Mouse (Mus musculus) thymus, adult 18-20 months (tissue): ENCODE measurements around the gene Chrnb1.

Experiments
- DNase-seq, 2 experiments: peaks; one replicate each; pipeline ENCODE4 v3.0.0; 2022; ENCODE audit warnings: mixed read lengths in 2 of 2

The Chrnb1 gene

DNA sequence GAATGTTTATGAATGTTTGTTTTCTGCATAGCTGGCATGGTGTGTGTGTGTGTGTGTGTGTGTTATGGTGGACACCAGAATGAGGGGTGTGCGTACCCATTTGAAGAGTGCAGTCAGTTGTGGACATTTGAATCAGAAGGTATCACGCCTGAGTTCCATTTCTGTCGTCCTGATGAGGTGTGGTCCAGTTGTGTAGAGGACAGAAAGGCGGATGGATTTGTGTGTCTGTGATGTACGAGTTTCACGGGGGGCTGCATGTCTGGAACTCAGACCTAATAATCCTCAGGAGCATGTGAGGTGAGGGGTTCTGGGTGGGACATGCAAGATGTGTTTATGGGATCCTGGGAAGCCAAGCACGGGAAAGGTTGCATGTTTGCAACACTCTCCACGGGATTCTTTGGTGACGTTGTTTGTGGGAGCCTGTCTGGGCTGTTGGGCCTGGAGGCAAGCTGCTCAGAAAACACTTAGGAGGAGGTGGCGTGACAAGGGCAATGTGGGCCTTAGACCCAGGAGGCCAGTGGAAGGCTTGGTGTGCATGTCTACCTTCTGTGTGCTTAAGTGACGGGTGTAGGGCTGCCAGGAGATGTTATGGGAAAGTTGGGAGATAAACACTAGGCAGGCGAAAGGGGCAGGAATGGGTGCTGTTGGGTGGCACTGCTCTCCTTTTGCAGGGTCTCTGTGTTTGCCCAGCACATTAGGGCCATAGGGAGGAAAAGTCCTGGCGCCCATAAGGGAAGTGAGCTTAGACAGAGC lies 28.7 kb downstream of the Chrnb1 start:
- DNase-seq = no peak

DNA sequence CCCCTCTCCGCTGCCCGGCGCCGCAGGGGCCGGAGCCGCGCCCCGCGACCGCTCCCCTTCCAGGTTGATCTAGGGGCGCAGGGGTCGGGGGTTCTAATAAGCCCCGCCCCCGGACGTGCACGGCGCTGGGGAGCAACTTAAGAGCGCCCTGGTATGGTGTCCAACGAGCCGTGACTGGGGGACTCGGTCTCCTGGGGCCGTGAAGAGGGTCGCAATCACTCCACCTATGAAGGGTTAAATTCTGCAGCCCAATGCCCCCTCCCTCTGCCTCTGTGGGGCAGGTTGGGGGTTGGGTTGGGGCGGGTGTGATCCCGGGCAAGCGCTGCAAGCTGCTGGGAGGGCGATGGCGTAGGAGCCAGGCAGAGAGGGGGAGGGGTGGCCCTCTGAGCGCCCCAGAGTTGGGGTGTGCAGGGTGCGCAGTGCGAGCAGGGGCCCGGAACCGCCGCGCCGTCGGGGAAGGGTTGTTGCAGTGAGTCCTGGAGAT lies 29.6 kb downstream of the Chrnb1 start:
- peak; percentile 78 to 83 for DNase-seq

DNA sequence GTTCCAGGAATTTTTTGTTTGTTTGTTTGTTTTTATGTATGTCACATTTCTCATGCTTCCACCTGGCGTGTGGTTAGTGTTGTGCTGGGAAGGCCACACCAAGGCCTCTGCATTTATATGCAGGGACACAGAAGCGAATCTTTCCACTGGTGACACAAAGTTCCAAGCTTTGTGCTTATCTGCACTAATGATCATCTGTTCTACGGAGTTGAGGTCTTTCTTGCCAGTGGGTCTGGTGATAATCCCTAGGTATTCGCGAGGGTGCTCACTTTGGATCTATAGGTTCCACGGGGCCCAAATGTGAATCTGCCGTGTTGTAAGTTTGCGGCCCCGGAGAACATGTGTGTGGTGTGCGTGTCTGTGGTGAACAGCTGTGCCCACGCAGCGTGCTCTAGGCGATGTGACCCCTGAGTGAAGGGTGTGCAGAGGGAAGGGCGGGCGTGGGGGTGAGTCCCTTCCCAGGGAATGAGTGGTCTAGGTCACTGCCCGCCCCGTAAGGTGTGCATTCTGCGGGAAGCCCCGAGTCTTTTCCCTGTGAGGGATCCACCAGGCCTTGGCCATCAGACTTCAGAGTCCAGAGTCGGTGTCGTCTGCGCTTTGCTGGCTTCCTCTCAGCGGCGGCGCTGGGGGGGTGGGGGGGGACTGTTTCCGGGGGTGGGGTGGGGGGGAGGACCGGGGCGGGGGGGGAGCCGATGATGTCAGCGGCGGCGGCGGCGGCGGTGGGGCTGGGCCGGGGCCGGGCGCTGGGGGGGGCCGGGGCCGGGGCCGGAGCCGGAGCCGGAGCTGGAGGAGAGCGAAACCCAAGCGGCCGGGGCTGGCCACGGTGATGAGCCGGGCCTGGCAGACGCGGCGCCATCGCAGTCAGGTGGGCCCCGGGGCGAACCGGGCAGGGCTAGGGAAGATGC lies 30.3 kb downstream of the Chrnb1 start, which contains the start of gene Zbtb4:
TSS of gene Zbtb4 (plus strand) at position 692 of the 905 bp plus-strand sequence.
- peak; percentile 30 to 47 for DNase-seq

DNA sequence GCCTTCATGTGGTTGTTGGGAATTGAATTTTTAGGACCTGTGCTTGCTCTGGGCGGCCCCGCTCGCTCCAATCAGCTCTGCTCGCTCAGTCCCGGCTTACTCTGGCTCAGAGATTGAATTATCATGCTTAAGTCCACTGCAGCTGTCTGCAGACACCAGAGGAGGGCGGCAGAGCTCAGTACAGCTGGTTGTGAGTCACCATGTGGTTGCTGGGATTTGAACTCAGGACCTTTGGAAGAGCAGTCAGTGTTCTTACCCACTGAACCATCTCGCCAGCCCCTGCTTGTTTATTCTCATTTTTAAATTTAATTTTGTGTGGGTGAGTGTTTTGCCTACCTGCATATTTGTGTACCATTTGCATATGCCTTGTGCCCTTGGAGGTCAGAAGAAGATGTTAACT lies 32.2 kb downstream of the Chrnb1 start:
- DNase-seq = no peak

DNA sequence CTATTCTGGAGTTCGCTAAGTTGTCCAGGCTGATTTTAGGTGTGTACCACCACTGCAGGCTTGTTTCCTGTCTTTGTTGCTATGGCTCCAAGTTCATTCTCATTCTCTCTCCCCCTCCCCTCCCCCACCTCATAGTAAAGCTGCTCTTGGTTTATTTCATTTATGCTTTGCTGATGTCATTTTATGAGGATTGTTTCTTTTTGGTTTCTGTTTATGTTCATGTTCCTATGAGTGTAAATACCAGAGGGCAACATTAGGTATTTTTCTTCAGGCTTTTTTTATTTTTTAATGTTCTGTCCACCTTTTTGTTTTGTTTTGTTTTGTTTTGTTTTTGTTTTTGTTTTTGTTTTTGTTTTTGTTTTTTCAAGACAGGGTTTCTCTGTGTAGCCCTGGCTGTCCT lies 33.9 kb downstream of the Chrnb1 start, which contains the start of gene Slc35g3:
TSS of gene Slc35g3 (minus strand) at position 101 of the 400 bp plus-strand sequence.
- DNase-seq = no peak

DNA sequence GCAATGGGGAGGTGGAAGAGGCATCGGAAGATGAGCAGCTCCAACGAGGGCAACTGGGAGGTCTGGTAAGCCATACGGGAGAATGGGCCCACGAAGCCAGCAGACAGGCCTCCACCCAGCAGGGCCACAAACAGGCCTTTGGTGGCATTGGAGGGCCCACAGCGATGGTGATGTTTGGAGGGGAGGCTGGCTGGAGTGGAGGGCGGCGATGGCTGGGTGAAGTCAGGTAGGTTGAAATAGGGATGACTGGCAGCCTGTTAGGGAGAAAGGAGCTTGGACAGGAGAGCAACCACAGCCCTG lies 34.9 kb downstream of the Chrnb1 start:
- DNase-seq = no peak

DNA sequence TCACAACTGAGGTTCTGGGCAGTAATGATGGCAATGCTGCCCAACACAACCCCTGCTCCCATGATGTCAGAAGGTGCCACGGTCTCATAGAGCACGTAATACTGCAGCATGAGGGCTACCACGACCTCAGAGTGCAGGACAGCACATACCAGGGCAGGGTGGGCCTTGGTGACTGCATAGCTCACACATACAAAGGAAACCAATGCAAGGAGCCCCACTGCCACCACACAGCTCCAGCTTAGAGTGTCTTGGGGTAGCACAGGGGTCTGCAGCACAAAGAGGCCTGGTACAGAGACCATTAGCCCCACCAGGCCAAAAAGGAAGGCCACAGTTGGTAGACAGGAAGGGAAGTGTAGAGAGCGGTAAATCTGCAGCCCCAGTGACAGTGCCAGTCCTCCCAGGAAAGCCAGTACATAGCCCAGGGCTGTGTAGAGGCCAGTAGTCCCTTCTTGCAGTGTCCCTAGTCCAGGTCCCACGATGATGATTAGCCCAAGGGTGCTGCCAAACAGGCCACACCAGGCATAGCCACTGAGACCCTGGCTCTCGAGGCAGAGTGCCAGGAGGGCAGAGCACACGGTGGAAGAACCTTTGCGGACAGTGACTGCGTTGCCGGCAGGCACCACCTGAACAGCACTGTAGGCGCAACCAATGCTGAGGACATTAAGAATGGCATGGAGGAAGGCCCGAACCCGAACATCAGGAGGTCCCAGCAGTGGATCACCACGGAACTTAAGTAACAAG lies 35.4 kb downstream of the Chrnb1 start:
- DNase-seq = no peak

DNA sequence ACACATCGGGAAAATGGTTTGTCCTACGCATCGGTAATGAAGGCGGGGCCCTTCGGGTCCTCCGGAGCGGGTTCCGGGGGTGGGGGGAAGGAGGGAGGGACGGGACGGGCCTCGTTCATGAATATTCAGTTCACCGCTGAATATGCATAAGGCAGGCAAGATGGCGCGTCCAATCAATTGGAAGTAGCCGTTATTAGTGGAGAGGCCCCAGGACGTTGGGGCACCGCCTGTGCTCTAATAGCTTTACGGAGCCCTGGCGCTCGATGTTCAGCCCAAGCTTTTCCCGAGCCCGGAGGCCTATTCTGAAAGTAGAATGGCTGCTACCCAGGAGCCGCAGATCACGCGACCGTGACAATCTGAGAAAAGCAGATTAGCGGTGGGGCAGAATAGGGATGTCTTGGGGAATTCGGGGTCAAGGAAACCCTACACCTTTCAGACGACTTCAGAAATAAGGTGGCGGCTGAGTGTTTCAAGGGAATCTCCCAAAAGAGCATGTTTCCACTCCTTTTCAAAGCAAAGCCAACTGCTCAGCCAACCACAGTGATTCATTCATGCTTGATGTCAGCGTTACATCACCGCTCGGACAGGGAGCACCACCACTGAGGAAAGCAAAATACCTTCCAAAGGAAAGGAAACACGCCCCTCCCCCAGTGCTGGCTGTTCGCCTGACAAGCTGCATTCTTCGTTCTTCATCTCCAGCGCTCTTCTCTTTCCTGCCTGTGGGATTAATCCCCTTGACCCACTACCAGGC lies 36.6 kb downstream of the Chrnb1 start:
- peak; percentile 68 to 84 for DNase-seq

DNA sequence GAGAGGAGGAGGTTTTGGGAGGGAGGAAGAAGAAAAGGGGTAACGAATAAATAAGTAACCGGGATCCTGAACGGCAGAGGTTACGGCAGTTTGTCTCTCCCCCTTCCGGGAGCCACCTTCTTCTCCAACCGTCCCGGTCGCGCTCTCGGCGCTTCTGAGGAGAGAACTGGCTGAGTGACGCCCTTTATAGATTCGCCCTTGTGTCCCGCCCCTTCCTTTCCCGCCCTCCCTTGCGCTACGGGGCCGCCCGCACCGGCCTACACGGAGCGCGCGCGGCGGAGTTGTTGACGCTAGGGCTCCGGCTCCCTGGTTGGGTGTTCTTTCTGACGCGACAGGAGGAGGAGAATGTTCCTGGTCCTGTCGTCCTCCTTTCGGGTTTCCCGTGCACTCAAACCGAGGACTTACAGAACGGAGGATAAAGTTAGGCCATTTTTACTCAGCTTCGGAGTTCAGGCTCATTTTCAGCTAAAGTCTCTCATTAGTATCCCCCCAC lies 37.2 kb downstream of the Chrnb1 start, which contains the start of gene Polr2a:
TSS of gene Polr2a (minus strand) at position 160 of the 493 bp plus-strand sequence.
- DNase-seq = peak; percentile 95

DNA sequence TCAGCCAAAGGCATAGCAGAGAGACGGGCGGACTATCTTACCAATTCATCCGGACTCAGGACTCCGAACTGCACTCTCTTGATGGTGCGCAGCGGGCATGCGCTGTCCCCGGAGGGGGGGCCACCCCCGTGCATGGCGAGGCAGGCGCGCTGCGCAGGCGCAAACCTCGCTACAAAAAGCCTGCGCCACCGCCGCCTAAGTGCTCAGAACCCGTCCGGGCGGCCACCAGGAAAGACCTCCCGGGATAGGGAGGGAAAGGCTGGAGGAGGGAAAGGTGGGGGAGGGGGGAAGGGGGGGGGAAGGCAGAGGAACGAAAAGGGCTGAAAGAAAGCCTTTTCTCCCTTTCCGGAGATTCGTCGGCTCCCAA lies 37.7 kb downstream of the Chrnb1 start:
- peak; percentile 90 to 91 for DNase-seq

DNA sequence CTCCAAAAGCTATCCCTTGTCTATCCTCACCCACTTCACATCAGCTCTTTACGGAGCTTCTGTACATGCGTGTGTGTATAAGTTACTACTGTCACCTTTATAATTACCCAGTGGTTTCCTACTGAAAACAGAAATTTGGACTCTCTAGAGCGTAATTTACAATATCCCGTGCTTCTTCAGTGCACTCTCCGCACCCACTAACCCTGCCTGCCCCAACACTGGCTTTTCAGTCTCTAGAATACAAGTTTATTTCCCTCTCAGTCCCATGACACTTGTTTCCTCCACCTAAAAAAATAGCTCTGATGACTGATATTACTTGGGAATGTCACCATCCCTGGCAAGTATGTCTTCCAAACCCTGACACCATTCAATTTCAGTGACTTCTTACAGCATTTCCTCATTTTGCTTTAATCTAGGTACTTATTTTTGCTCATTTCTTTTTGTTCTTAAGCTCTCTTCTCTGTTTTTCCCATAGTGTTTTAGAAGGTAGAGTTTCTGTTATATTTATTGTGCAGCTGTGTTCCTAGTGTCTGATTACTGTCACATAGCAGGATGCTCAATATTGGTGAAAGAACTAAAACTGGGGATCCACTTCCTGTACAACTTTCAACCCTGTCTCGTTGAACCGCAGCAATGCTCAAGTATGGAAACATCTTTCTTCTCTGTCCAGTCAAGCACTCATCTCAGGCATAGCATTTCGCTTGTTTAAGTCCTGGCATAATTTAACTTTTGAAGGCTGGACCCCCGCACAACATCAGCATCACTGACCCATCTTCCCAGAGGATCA lies 38.2 kb downstream of the Chrnb1 start:
- DNase-seq = no peak

DNA sequence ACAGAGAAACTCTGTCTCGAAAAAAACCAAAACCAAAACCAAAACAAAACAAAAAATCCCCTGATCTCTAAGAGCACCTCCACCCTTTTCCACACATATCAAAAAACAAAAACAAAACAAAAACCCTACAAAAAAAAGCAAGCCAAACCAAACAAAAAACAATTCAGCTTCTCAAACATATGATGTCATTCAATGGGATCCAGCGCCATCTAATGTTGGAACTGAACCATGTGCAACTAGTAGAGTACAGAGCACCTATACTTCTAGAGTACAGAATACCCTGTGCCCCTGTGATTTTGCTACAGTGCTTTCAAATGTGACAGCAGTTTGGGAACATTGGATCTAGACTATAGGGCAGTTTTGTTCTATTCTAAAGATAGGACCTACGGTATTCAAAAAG lies 41.0 kb downstream of the Chrnb1 start:
- DNase-seq = no peak

DNA sequence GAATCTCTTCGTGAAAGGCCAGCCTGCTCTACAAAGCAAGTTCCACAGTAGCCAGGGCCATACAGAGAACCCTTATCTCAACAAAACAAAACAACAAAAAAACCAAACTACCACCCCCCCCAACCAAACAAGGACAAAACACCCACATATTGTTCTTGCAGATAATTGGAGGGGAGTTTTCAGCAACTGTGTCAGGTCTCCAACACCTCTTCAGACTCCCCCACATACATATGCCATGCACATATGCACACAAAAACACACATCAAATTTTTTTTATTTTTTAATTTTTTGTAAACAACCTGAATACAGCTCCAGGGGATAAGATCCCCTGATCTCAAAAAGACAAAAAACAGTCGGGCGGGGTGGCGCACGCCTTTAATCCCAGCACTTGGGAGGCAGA lies 41.5 kb downstream of the Chrnb1 start:
- DNase-seq = no peak

DNA sequence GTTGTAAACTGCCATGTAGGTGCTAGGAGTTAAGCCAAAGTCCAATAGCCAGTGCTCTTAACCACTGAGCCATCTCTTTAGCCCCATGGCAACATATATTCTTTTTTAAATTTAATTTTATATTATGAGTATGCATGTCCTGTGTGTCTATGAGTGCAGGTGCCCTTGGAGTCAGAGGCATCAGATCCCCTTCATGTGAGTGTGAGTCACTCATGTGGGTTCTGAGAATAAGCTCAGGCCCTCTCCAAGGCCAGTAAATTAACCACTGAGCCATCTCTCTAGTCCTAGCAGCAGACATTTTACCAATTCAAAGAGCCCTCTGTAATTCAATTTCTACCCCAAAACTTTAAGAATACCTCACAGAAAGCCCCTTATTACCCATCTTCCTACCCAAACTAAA lies 43.1 kb downstream of the Chrnb1 start:
- DNase-seq = no peak

DNA sequence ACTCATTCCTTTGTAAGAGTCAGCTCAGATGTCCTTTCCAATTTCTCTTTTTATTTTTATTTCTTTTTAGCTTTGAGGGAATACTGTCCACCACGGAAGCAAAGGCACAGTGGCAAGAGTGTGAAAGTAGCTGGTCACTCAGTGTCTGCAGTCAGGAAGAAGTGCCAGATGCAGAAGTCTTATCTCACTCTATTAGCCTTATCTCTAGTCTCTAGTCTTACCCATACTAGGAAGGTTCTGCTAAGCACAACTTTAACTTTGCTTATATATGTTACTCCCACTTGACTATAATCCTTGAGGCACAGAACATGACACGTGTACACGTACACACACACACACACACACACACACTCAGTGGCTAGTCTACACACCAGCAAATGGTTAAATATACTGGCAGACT lies 44.1 kb downstream of the Chrnb1 start:
- DNase-seq = no peak
